Mouse (Mus musculus) CH12.LX (cell line): ENCODE results near the gene 2310009B15Rik.

Experiments used
- CTCF ChIP-seq, 2 experiments: IDR thresholded peaks in 1 of 2; conservative IDR thresholded peaks in 1 of 2; 2 replicates each; pipeline ENCODE4 v1.5.1; 2011 to 2012; ENCODE audit warnings: low read depth in 2 of 2, low read length in 2 of 2, improper control_type of control experiment in 1 of 2, inconsistent platforms in 1 of 2, mild to moderate bottlenecking in 1 of 2, moderate library complexity in 1 of 2
- ETS1 ChIP-seq: conservative IDR thresholded peaks from 2 replicates; pipeline ENCODE4 v1.6.1; 2012; ENCODE audit warnings: low read depth, mild to moderate bottlenecking, inconsistent platforms, low read length, improper control_type of control experiment, moderate library complexity
- GABPA ChIP-seq: IDR thresholded peaks from 2 replicates; pipeline ENCODE4 v1.6.1; 2012; ENCODE audit warnings: low read depth, low read length, improper control_type of control experiment, inconsistent platforms; ENCODE audit not compliant: insufficient replicate concordance
- JUN ChIP-seq: IDR thresholded peaks from 2 replicates; pipeline ENCODE4 v1.6.1; 2011; ENCODE audit warnings: low read depth, mild to moderate bottlenecking, low read length, improper control_type of control experiment, moderate library complexity; ENCODE audit not compliant: insufficient read depth
- NELFE ChIP-seq: IDR thresholded peaks from 2 replicates; pipeline ENCODE4 v1.6.1; 2011; ENCODE audit warnings: low read depth, low read length, improper control_type of control experiment
- POLR2A ChIP-seq: IDR thresholded peaks from 2 replicates; pipeline ENCODE4 v1.6.1; 2011; ENCODE audit warnings: low read depth, mild to moderate bottlenecking, improper control_type of control experiment, low read length
- TBP ChIP-seq: conservative IDR thresholded peaks from 2 replicates; pipeline ENCODE4 v1.6.1; 2011; ENCODE audit warnings: low read depth, low read length, improper control_type of control experiment
- ZNF384 ChIP-seq: IDR thresholded peaks from 2 replicates; pipeline ENCODE4 v1.6.1; 2012; ENCODE audit warnings: low read depth, low read length, improper control_type of control experiment, inconsistent platforms

GRCm38 (mm10) chr1:138877470-138878254, 21.0 kb upstream of the 2310009B15Rik start:
- TF ChIP-seq POLR2A (no peak), GABPA (no peak), ZNF384 (no peak), ETS1 (no peak), TBP (no peak), NELFE (no peak), CTCF (conservative IDR thresholded peaks at IDR 0.05 in 1 of 2, IDR thresholded peaks at IDR 0.05 in 1 of 2; ENCODE audit: low read depth in 2 of 2, low read length in 2 of 2) (no peak), JUN (no peak)
